Mouse (Mus musculus): ENCODE data around the gene Tspo.

The Tspo gene

GRCm38 (mm10) chr15:83584741-83585220 lies 21.4 kb downstream of the Tspo start:
- no peak for DNase-seq (ENCODE audit: low spot score)

- no peak for DNase-seq (ENCODE audit: low spot score)
These were observed 27.4 kb downstream of the Tspo start for GRCm38 (mm10) chr15:83590841-83591240.

- DNase-seq (ENCODE audit: low spot score) = no peak
These were observed 28.4 kb downstream of the Tspo start for GRCm38 (mm10) chr15:83591758-83592157.

GRCm38 (mm10) chr15:83592260-83593188 lies 29.1 kb downstream of the Tspo start:
- DNase-seq (ENCODE audit: low spot score) = no peak

GRCm38 (mm10) chr15:83593189-83593585 lies 29.8 kb downstream of the Tspo start:
- DNase-seq (ENCODE audit: low spot score) = no peak

GRCm38 (mm10) chr15:83593702-83594512 lies 30.5 kb downstream of the Tspo start:
- no peak for DNase-seq (ENCODE audit: low spot score)

GRCm38 (mm10) chr15:83594513-83595363 lies 31.3 kb downstream of the Tspo start, which contains the start of gene Ttll12:
Gene Ttll12 (minus strand): TSS chr15:83595157.
- peak; percentile 86 for DNase-seq (ENCODE audit: low spot score)

- no peak for DNase-seq (ENCODE audit: low spot score)
These were observed 31.9 kb downstream of the Tspo start for GRCm38 (mm10) chr15:83595364-83595711.

- DNase-seq (ENCODE audit: low spot score) = no peak
These were observed 33.4 kb downstream of the Tspo start for GRCm38 (mm10) chr15:83596833-83597232.

GRCm38 (mm10) chr15:83601185-83601584 lies 37.8 kb downstream of the Tspo start:
- no peak for DNase-seq (ENCODE audit: low spot score)

- DNase-seq (ENCODE audit: low spot score) = no peak
These were observed 39.1 kb downstream of the Tspo start for GRCm38 (mm10) chr15:83602372-83603045.

- DNase-seq (ENCODE audit: low spot score) = no peak
These were observed 39.6 kb downstream of the Tspo start for GRCm38 (mm10) chr15:83603046-83603396.

GRCm38 (mm10) chr15:83603426-83603825 lies 40.0 kb downstream of the Tspo start:
- no peak for DNase-seq (ENCODE audit: low spot score)

GRCm38 (mm10) chr15:83606216-83606615 lies 42.8 kb downstream of the Tspo start:
- DNase-seq (ENCODE audit: low spot score) = no peak

- DNase-seq (ENCODE audit: low spot score) = no peak
These were observed 43.3 kb downstream of the Tspo start for GRCm38 (mm10) chr15:83606700-83607099.

- DNase-seq (ENCODE audit: low spot score) = peak; percentile 48
These were observed 43.9 kb downstream of the Tspo start for GRCm38 (mm10) chr15:83607115-83607802.

GRCm38 (mm10) chr15:83615245-83615644 lies 51.9 kb downstream of the Tspo start:
- DNase-seq (ENCODE audit: low spot score) = peak; percentile 42

Measured in layer of hippocampus, adult 9-10 months (tissue).